Mouse (Mus musculus) intestine, embryonic 15.5 days (tissue): ENCODE results near the gene Dlg1. TPM values are rescaled to one million over a fixed set of nuclear protein-coding genes. Genes with fewer than 3 reads are reported as not detected.

Source experiments
- ATAC-seq: fragments of 200-750 bp; cut with Nextera tagmentation; 2 replicates; pipeline ENCODE4 v1.8.0; 2017; ENCODE audit warnings: moderate TSS enrichment, moderate library complexity
- H3K27ac ChIP-seq: fragments of 300-500 bp; sonication (generic); 2 replicates; pipeline ENCODE4 v1.5.1; 2015; ENCODE audit warnings: mild to moderate bottlenecking, inconsistent platforms
- H3K27me3 ChIP-seq: fragments of 300-500 bp; sonication (generic); replicated peaks from 2 replicates; pipeline ENCODE4 v1.6.1; 2015; ENCODE audit warnings: inconsistent platforms
- H3K36me3 ChIP-seq: fragments of 300-500 bp; sonication (generic); 2 replicates; pipeline ENCODE4 v1.6.1; 2015; ENCODE audit warnings: inconsistent platforms
- H3K4me1 ChIP-seq: fragments of 300-500 bp; sonication (generic); replicated peaks from 2 replicates; pipeline ENCODE4 v1.6.1; 2015; ENCODE audit warnings: inconsistent platforms
- H3K4me2 ChIP-seq: fragments of 300-500 bp; sonication (generic); replicated peaks from 2 replicates; pipeline ENCODE4 v1.6.1; 2015; ENCODE audit warnings: mild to moderate bottlenecking, inconsistent platforms
- H3K4me3 ChIP-seq: fragments of 300-500 bp; sonication (generic); replicated peaks from 2 replicates; pipeline ENCODE4 v1.5.1; 2015; ENCODE audit warnings: inconsistent platforms
- H3K9ac ChIP-seq: fragments of 300-500 bp; sonication (generic); 2 replicates; pipeline ENCODE4 v1.6.1; 2015; ENCODE audit warnings: inconsistent platforms
- H3K9me3 ChIP-seq: fragments of 300-500 bp; sonication (generic); 2 replicates; pipeline ENCODE4 v1.6.1; 2016; ENCODE audit warnings: inconsistent platforms
- WGBS: fragments of 180-500 bp; shearing (Covaris S2); methylation state at CpG from one replicate; pipeline ENCODE4 v1.1.7; 2015; 5-methylcytosine and 5-hydroxymethylcytosine counted together
- polyA plus RNA-seq: library from polyadenylated mRNA; unstranded; fragments of >200 nt; fragmentation: Nextera tagmentation; extraction: Ambion mirVana; gene quantifications from 2 replicates; pipeline ENCODE4 v1.2.1, GENCODE M21; 2015

The Dlg1 gene
- polyA plus RNA-seq, 1 experiment from 2014 or later = 18.6 TPM

GRCm38 (mm10) chr16:31750526-31750925 is 87.3 kb downstream of the Dlg1 start:
- no peaks in the 10 kb centered on the region for H3K4me1 ChIP-seq
- H3K4me2 ChIP-seq = no peak overlapping the region
- no peak overlapping the region for H3K9ac ChIP-seq
- H3K36me3 ChIP-seq = no peaks in the 10 kb centered on the region; the same call in 1 of the 2 replicates
- WGBS = 88% methylated on average over 1 of the region's 1 CpGs
- H3K27ac ChIP-seq = no peak overlapping the region
- no peaks in the 10 kb centered on the region for H3K9me3 ChIP-seq
- ATAC-seq = no peak
- no peaks in the 10 kb centered on the region for H3K27me3 ChIP-seq
- H3K4me3 ChIP-seq = no peak overlapping the region

- ATAC-seq = no peak
- H3K4me1 ChIP-seq = no peaks in the 10 kb centered on the region
- H3K9ac ChIP-seq = no peak overlapping the region
- H3K27me3 ChIP-seq = no peaks in the 10 kb centered on the region
- WGBS = 68% methylated on average over 19 of the region's 19 CpGs
- no peaks in the 10 kb centered on the region for H3K36me3 ChIP-seq
- no peaks in the 10 kb centered on the region for H3K9me3 ChIP-seq
- no peak overlapping the region for H3K4me3 ChIP-seq
- no peak overlapping the region for H3K4me2 ChIP-seq
- no peak overlapping the region for H3K27ac ChIP-seq
Observed at GRCm38 (mm10) chr16:31754172-31755025, 91.2 kb downstream of the Dlg1 start.

GRCm38 (mm10) chr16:31755053-31755452 is 91.8 kb downstream of the Dlg1 start:
- H3K4me1 ChIP-seq = no peaks in the 10 kb centered on the region
- no peak overlapping the region for H3K27ac ChIP-seq
- no peaks in the 10 kb centered on the region for H3K36me3 ChIP-seq
- no peaks in the 10 kb centered on the region for H3K9me3 ChIP-seq
- 93% methylated on average over 1 of the region's 1 CpGs for WGBS
- H3K27me3 ChIP-seq = no peaks in the 10 kb centered on the region
- H3K9ac ChIP-seq = no peak overlapping the region
- H3K4me2 ChIP-seq = no peak overlapping the region
- no peak for ATAC-seq
- no peak overlapping the region for H3K4me3 ChIP-seq

DNA sequence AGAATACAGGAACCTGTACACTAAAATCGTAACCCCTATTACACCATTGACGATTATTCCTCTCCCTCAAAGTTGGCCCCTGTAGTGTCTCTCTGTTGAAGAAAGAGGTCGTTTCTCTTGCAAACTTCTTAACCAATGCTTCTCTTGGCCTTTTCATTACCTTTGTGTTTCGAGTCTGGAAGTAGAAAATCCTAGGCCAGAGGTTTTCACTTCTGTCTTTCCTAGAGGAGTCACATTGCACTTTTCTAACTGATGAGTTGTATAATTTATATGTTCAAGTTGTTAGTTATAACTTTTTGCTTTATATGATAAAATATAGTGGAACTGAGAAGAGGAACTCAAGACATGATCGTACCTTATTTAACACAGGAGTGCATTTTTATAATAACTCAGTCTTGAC is 93.2 kb downstream of the Dlg1 start:
- Histone ChIP-seq H3K9me3 (no peaks in the 10 kb centered on the region), H3K27me3 (no peaks in the 10 kb centered on the region), H3K4me1 (no peaks in the 10 kb centered on the region), H3K4me2 (no peak overlapping the region), H3K4me3 (no peak overlapping the region), H3K9ac (no peak overlapping the region), H3K27ac (no peak overlapping the region), H3K36me3 (no peaks in the 10 kb centered on the region)
- WGBS = 86% methylated on average over 5 of the region's 5 CpGs
- ATAC-seq = no peak

DNA sequence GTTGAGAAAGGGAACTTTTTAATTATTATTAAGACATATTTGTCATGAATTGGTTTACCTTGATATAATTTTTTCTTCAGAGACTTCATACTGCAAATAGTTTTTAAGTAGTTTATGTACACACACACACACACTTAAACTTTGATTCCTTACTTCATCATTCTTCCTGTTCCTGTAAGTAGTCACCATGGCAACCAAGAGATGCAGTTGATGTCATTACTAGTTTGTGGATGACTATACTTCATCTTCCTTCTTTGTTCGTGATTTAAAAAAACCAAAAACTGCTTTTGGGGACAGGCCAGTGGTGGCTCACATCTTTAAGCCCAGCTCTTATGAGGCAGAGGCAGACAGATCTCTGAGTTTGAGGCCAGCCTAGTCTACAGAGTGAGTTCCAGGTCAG is 94.4 kb downstream of the Dlg1 start:
- 72% methylated on average over 1 of the region's 1 CpGs for WGBS

DNA sequence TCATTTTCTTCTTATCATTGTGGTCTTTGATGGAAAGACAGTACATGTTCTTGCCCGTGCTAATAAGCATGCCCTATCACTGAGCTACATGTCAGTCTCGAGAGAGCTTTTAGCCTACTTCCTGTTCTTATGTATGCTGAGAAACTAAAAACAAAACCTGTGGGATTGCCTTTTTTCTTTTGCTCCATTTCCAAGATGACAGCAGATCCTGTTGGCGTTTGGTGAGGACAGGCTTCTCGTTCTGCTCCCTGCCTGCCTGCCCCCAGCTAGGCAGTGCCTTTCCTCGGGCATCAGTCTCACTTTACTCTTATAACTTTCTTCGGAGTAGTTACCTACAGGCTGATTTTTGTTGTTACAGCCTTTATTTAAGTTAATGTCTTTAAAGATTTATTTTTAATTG is 96.2 kb downstream of the Dlg1 start:
- Histone ChIP-seq H3K9ac (no peak overlapping the region), H3K4me2 (no peak overlapping the region), H3K9me3 (no peaks in the 10 kb centered on the region), H3K4me1 (no peaks in the 10 kb centered on the region), H3K4me3 (no peak overlapping the region), H3K27me3 (no peaks in the 10 kb centered on the region), H3K36me3 (no peaks in the 10 kb centered on the region), H3K27ac (no peak overlapping the region)
- 73% methylated on average over 6 of the region's 6 CpGs for WGBS
- no peak for ATAC-seq

More for the DNA sequence above, 94.4 kb downstream of the Dlg1 start:
- Histone ChIP-seq H3K4me3 (no peak overlapping the region), H3K9me3 (no peaks in the 10 kb centered on the region), H3K36me3 (no peaks in the 10 kb centered on the region), H3K9ac (no peak overlapping the region), H3K27ac (no peak overlapping the region), H3K4me2 (no peak overlapping the region), H3K27me3 (no peaks in the 10 kb centered on the region), H3K4me1 (no peaks in the 10 kb centered on the region)
- no peak for ATAC-seq

DNA sequence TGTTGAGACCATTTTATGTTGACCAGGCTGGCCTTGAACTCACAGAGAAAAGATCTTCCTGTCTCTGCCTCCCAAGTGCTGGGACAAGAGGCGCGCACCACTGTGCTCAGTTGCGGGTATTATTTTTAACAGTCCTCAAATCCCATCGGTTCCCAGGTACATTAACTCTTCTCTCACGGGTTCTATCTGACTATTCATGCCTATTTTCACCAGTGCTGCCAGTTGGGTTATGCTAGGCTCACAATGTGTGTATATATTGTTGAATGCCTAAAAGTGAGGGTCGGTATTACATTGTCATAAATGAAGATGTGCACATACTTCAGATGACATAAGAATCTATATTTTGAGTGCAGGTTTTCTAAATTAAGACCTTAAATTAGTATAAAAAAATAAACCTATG is 103.1 kb downstream of the Dlg1 start:
- ATAC-seq = no peak
- Histone ChIP-seq H3K4me2 (no peak overlapping the region), H3K36me3 (no peaks in the 10 kb centered on the region), H3K4me3 (no peak overlapping the region), H3K4me1 (no peaks in the 10 kb centered on the region), H3K27ac (no peak overlapping the region), H3K9ac (no peak overlapping the region), H3K9me3 (no peaks in the 10 kb centered on the region), H3K27me3 (no peaks in the 10 kb centered on the region)
- WGBS = 94% methylated on average over 6 of the region's 6 CpGs

DNA sequence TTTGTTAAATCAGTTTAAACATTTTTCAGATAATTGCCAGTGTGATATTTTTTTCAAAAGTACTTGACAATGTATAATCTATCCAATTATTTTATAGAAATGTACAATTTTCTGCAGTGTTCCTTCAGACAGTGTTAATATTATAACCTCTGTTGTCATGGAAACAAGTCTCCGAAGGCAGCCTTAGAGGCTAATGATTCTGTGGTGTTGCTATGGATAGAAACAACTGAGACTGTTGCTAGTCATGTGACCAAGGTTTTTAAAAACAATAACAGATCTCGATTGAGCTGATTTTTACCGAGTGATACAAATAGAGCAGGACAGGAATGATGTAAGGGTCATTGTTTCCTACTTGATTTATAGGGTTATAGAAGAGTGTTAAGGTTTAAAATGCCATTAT is 103.5 kb downstream of the Dlg1 start:
- H3K9ac ChIP-seq = no peak overlapping the region
- H3K4me2 ChIP-seq = no peak overlapping the region
- ATAC-seq = no peak
- no peak overlapping the region for H3K27ac ChIP-seq
- no peaks in the 10 kb centered on the region for H3K4me1 ChIP-seq
- no peaks in the 10 kb centered on the region for H3K9me3 ChIP-seq
- 43% methylated on average over 3 of the region's 3 CpGs for WGBS
- no peak overlapping the region for H3K4me3 ChIP-seq
- H3K36me3 ChIP-seq = no peaks in the 10 kb centered on the region
- no peaks in the 10 kb centered on the region for H3K27me3 ChIP-seq

DNA sequence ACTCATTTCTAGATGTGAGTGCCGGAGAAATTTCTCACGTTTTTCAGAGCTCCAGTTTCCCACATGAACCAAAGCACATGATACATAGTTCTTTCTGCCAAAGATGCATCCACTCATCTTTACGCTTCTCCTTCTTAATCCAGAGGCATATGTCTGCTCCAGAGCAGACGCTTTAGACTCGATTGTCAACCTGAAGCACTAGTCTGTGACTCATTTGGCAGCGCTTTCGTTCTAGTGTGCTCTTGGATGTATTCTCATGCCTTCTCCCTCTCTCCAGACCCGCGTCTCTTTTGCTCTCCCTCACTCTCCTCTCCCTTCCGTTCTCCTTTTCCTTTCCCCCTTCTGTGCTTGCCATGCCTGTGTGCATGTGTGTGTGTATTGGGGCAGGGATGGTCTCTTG is 112.7 kb downstream of the Dlg1 start:
- Histone ChIP-seq H3K27me3 (no peaks in the 10 kb centered on the region), H3K9ac (no peak overlapping the region), H3K36me3 (no peaks in the 10 kb centered on the region), H3K27ac (no peak overlapping the region), H3K4me2 (no peak overlapping the region), H3K4me1 (no peaks in the 10 kb centered on the region), H3K4me3 (no peak overlapping the region), H3K9me3 (no peaks in the 10 kb centered on the region)
- ATAC-seq = no peak
- WGBS = 83% methylated on average over 10 of the region's 10 CpGs

DNA sequence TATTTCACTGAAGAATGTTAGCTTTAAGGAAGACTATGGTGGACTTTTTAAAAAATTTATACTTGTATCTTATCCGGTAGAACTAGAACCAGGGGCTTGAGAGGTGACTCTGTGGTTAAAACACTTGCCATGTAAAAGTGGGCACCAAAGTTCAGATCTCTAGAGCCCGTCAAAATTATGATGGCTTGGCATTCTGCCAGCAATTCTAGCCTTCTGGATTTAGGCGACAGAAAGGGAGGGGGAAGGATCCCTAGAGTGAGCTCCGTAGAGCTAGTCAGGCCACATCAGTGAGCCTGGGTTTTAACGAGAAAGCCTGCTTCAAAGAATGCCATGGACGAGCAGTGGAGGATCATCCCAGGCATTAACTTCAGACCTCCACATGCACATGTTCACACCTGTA is 117.8 kb downstream of the Dlg1 start:
- Histone ChIP-seq H3K36me3 (no peaks in the 10 kb centered on the region), H3K27me3 (no peaks in the 10 kb centered on the region), H3K9ac (no peak overlapping the region), H3K27ac (no peak overlapping the region), H3K4me3 (no peak overlapping the region), H3K4me1 (no peaks in the 10 kb centered on the region), H3K9me3 (no peaks in the 10 kb centered on the region), H3K4me2 (no peak overlapping the region)
- 76% methylated on average over 6 of the region's 6 CpGs for WGBS
- no peak for ATAC-seq

DNA sequence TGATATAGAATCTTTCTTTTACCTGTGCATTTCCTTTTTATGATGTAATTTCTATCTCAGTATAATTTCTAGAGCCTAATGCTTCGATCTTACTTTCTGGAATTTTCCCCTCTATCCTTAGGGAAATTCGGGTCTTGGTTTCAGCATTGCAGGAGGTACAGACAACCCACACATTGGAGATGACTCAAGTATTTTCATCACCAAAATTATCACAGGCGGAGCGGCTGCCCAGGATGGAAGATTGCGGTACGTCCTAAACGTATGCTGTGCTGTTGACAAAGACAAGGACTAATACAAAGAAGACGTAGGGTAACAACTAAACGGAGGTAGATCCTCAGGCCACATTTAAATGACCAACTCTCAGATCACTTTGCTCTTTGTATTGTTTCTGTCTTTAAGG is 126.8 kb downstream of the Dlg1 start:
- Histone ChIP-seq H3K9ac (no peak overlapping the region), H3K27me3 (no peaks in the 10 kb centered on the region), H3K4me1 (no peaks in the 10 kb centered on the region), H3K27ac (no peak overlapping the region), H3K4me2 (no peak overlapping the region), H3K4me3 (no peak overlapping the region), H3K36me3 (peaks cover 6% of the 10 kb centered on the region; the same call in 1 of the 2 replicates), H3K9me3 (no peaks in the 10 kb centered on the region)
- 93% methylated on average over 9 of the region's 9 CpGs for WGBS
- no peak for ATAC-seq

DNA sequence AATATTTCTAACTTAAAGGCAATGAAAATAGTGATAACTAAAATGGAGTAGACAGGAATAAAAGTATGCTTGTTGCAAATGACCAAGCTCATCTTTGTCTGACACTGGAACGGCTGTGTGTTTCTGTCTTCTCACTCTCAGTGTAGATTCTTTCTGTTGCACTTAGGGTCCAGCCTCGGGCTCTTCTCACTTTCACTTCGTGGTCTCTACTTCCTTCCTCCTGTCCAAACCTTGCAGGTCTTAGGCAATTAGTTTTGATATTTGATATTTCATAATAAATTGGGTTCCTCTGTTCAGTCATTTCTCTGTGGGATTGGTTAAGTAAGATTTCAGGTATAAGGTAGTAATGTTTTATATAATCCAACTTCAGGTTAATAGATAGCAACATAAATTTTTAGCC is 140.4 kb downstream of the Dlg1 start:
- WGBS = 77% methylated on average over 3 of the region's 3 CpGs
- H3K27ac ChIP-seq = no peak overlapping the region
- H3K4me1 ChIP-seq = no peaks in the 10 kb centered on the region
- H3K9me3 ChIP-seq = no peaks in the 10 kb centered on the region
- H3K9ac ChIP-seq = no peak overlapping the region
- H3K4me3 ChIP-seq = no peak overlapping the region
- H3K27me3 ChIP-seq = no peaks in the 10 kb centered on the region
- H3K4me2 ChIP-seq = no peak overlapping the region
- no peaks in the 10 kb centered on the region for H3K36me3 ChIP-seq
- no peak for ATAC-seq

- Histone ChIP-seq H3K9ac (no peak overlapping the region), H3K36me3 (no peaks in the 10 kb centered on the region), H3K27me3 (no peaks in the 10 kb centered on the region), H3K9me3 (no peaks in the 10 kb centered on the region), H3K4me1 (no peaks in the 10 kb centered on the region), H3K27ac (no peak overlapping the region), H3K4me2 (no peak overlapping the region), H3K4me3 (no peak overlapping the region)
- no peak for ATAC-seq
- WGBS = 89% methylated on average over 4 of the region's 4 CpGs
Observed at GRCm38 (mm10) chr16:31826049-31826448, 162.8 kb downstream of the Dlg1 start.
